Mouse (Mus musculus) kidney, postnatal 0 days (tissue): Measurements from ENCODE around the gene Cnfn. TPM values are rescaled to one million over a fixed set of nuclear protein-coding genes. Genes with fewer than 3 reads are reported as not detected.

Source experiments
- ATAC-seq: fragments of 200-750 bp; cut with Nextera tagmentation; replicated peaks from 2 replicates; pipeline ENCODE4 v1.8.0; 2017; ENCODE audit warnings: low read depth, moderate number of reproducible peaks, moderate TSS enrichment, moderate library complexity; ENCODE audit not compliant: low FRiP score
- DNase-seq: peaks from one replicate; pipeline ENCODE4 v3.0.0-alpha.2; 2016; ENCODE audit warnings: low spot score
- H3K27ac ChIP-seq: fragments of 300-500 bp; sonication (generic); 2 replicates; pipeline ENCODE4 v1.5.1; 2014; ENCODE audit warnings: mild to moderate bottlenecking
- H3K27me3 ChIP-seq: fragments of 300-500 bp; sonication (generic); 2 replicates; pipeline ENCODE4 v1.6.1; 2014; ENCODE audit warnings: low read length, mixed read lengths; ENCODE audit not compliant: insufficient read depth
- H3K36me3 ChIP-seq: fragments of 300-500 bp; sonication (generic); 2 replicates; pipeline ENCODE4 v1.6.1; 2014; ENCODE audit warnings: low read length, mixed read lengths; ENCODE audit not compliant: insufficient read depth
- H3K4me1 ChIP-seq: fragments of 300-500 bp; sonication (generic); replicated peaks from 2 replicates; pipeline ENCODE4 v1.6.1; 2014; ENCODE audit warnings: antibody characterized with exemption, low read length, mixed read lengths; ENCODE audit not compliant: insufficient read depth
- H3K4me2 ChIP-seq: fragments of 300-500 bp; sonication (generic); 2 replicates; pipeline ENCODE4 v1.6.1; 2014; ENCODE audit warnings: mild to moderate bottlenecking, low read length, moderate library complexity, mixed read lengths
- H3K4me3 ChIP-seq: fragments of 300-500 bp; sonication (generic); replicated peaks from 2 replicates; pipeline ENCODE4 v1.5.1; 2014; ENCODE audit warnings: low read depth, low read length
- H3K9ac ChIP-seq: fragments of 300-500 bp; sonication (generic); 2 replicates; pipeline ENCODE4 v1.6.1; 2014; ENCODE audit warnings: low read depth, low read length
- H3K9me3 ChIP-seq: fragments of 300-500 bp; sonication (generic); replicated peaks from 2 replicates; pipeline ENCODE4 v1.6.1; 2016; ENCODE audit warnings: low read length, inconsistent platforms, mixed read lengths
- CTCF ChIP-seq: IDR thresholded peaks from 2 replicates; pipeline ENCODE4 v1.5.1; 2016; ENCODE audit warnings: antibody characterized with exemption, low read depth, mild to moderate bottlenecking, moderate library complexity
- WGBS: fragments of 180-500 bp; shearing (Covaris S2); extraction: QIAGEN DNeasy Blood & Tissue Kit; methylation state at CpG from one replicate; pipeline ENCODE4 v1.1.7; 2014; 5-methylcytosine and 5-hydroxymethylcytosine counted together
- polyA plus RNA-seq: library from polyadenylated mRNA; unstranded; fragments of >200 nt; fragmentation: Nextera tagmentation; extraction: Ambion mirVana; gene quantifications from 2 replicates; pipeline ENCODE4 v1.2.1, GENCODE M21; 2015

Cnfn gene
- polyA plus RNA-seq, 1 experiment from 2014 or later: not detected

DNA sequence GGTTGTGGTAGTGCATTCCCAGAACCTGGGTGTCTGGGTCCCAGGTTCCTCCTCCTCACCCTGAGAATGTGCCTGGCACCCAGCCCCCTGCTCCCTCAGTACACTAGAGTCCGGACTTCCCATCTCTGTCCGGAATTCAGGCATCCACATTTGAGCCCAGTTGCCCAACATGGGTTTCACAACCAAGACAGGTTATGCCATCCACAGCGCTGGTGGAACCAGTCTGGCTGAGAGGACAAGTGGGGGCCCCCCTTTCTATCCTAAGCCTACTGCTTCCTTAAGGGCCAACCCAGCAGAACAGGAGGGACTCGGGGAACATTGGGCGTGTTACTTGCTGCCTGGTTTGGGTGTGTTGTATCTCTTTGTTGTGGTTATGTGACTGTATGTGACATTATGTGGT is 2.9 kb upstream of the Cnfn start:
- peaks cover 7% of the 10 kb centered on the region for H3K27me3 ChIP-seq
- H3K9ac ChIP-seq: no peak overlapping the region
- no peak overlapping the region for H3K27ac ChIP-seq
- ATAC-seq (no peak), DNase-seq (no peak)
- no peak overlapping the region for H3K4me3 ChIP-seq
- H3K36me3 ChIP-seq: no peaks in the 10 kb centered on the region
- 85% methylated on average over 5 of the region's 5 CpGs for WGBS
- no peak overlapping the region for H3K4me2 ChIP-seq
- TF ChIP-seq CTCF: no peak
- no peaks in the 10 kb centered on the region for H3K4me1 ChIP-seq
- H3K9me3 ChIP-seq: no peaks in the 10 kb centered on the region

DNA sequence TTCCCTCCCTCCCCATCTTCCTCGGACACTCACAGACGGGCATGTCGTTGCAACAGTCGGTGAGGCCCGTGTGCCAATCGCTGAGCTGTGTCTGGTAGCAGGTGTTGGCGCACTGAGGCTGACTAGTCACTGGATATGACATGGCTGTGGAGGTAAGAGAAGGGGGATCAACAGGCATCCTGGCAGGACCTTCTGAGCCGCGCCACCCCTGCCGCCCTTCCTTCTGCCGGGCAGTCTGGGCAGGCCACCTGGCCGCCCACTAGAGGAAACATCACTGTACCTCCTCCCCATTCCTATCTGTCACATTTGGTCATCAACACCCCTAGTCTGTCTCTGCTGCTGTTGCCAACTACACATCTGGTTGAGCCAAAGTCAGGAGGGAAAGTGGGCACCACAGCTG is 1.2 kb downstream of the Cnfn start:
- no peak for TF ChIP-seq CTCF
- Histone ChIP-seq H3K36me3 (peaks cover 11% of the 10 kb centered on the region; the same call in 1 of the 2 replicates), H3K4me1 (no peaks in the 10 kb centered on the region), H3K27ac (no peak overlapping the region), H3K9me3 (no peaks in the 10 kb centered on the region), H3K4me3 (no peak overlapping the region), H3K9ac (no peak overlapping the region), H3K4me2 (no peak overlapping the region; the same call in 1 of the 2 replicates), H3K27me3 (peaks cover 12% of the 10 kb centered on the region)
- WGBS: 18% methylated on average over 12 of the region's 12 CpGs
- ATAC-seq (no peak), DNase-seq (no peak)

DNA sequence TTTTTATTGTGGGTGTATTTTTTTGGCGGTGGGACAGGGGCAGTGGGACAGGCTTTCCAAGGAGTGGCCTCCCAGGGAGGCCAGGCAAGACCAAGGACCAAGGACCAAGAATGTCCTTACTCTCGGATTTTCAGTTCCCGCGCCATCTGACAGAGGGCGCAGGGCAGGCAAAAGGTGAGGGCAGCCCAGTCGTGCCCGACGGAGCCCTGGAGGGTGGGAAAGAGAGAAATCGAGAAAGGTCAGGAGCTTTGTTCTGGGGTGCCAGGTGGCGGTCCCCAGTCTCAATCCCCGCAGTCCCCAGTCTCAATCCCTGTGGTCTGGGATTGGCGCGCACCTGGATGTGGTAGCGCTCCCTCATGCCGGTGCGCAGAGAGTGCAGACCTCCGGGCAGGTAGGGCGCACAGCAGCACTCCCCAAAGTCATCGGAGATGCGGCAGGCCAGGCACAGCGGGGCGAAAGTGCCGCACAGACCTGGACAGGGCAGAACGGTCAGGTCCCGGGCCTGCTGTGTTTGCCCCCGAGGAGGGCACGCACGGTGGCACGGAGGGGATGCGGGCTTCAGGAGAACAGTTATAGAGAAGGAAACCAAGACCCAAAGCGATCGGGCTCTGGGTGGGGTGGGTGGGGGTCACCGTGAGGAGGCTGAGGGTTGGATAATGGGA is 1.8 kb downstream of the Cnfn start:
- WGBS: 2% methylated on average over 33 of the region's 33 CpGs
- DNase-seq: peak; percentile 29
- H3K4me1 ChIP-seq: no peaks in the 10 kb centered on the region
- H3K36me3 ChIP-seq: peaks cover 11% of the 10 kb centered on the region; the same call in 1 of the 2 replicates
- H3K9ac ChIP-seq: no peak overlapping the region
- H3K27me3 ChIP-seq: peaks cover 12% of the 10 kb centered on the region
- ATAC-seq: peak; percentile 25; the same call in 1 of the 2 replicates
- no peak overlapping the region for H3K4me3 ChIP-seq
- H3K9me3 ChIP-seq: no peaks in the 10 kb centered on the region
- no peak overlapping the region for H3K27ac ChIP-seq
- TF ChIP-seq CTCF: peak; percentile 67
- H3K4me2 ChIP-seq: peak overlapping the region; percentile 39

DNA sequence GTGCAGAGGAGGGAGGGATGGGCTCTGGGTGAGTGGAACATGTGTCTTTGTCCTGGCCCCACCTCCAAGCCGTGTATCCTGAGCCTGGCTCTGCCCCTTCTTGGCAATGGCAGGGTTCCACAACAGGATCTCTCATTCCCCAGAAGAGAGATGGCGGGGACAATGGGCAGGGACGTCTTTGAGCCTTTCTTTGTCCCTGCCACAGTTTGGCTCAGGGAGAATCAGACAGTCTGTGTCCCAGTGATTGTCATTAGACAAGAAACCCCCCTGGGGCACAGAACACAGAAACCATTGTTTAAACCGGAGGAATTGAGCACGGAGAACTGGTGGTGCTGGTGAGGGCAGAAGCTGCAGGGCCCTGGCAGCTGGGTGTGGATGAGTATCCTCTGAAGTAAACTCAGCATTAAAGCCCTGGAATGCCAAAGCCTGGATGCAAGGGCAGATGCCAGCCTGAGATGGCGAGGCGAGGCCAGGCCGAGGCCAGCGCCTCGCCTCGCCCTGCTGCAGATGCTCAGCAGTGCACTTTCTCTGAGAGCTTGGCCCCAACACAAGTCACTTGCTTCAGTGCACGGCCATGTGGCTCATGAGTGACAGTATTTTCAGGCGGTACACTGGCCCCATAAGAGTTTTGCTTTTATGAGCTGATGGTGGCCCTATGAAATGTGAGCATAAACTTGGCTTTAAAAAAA is 3.4 kb downstream of the Cnfn start:
- Histone ChIP-seq H3K27me3 (peaks cover 12% of the 10 kb centered on the region), H3K27ac (no peak overlapping the region), H3K9me3 (no peaks in the 10 kb centered on the region), H3K4me1 (no peaks in the 10 kb centered on the region), H3K4me3 (no peak overlapping the region), H3K36me3 (peaks cover 19% of the 10 kb centered on the region; the same call in 1 of the 2 replicates), H3K9ac (no peak overlapping the region), H3K4me2 (no peak overlapping the region)
- DNase-seq (no peak), ATAC-seq (no peak)
- WGBS: 52% methylated on average over 13 of the region's 13 CpGs
- no peak for TF ChIP-seq CTCF

DNA sequence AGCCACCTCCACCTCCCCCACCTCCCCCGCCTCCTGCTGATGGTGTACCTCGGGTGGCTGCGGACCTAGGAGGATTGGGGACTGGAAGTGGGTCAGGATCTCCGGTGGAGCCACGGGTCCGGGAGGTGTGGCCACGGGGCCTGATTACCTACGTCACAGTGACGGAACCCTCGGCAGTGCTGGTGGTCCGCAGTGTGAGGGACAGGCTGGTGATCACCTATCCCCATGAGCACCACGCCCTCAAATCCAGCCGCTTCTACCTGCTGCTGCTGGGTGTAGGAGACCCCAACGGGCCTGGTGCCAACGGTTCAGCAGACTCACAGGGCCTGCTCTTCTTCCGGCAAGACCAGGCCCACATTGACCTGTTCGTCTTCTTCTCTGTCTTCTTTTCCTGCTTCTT is 5.9 kb downstream of the Cnfn start:
- no peaks in the 10 kb centered on the region for H3K4me1 ChIP-seq
- TF ChIP-seq CTCF: no peak
- peaks cover 35% of the 10 kb centered on the region for H3K36me3 ChIP-seq
- H3K9ac ChIP-seq: no peak overlapping the region
- H3K4me2 ChIP-seq: no peak overlapping the region
- 92% methylated on average over 16 of the region's 17 CpGs for WGBS
- H3K4me3 ChIP-seq: no peak overlapping the region
- H3K27ac ChIP-seq: no peak overlapping the region
- no peaks in the 10 kb centered on the region for H3K9me3 ChIP-seq
- DNase-seq (no peak), ATAC-seq (no peak)
- peaks cover 10% of the 10 kb centered on the region for H3K27me3 ChIP-seq

DNA sequence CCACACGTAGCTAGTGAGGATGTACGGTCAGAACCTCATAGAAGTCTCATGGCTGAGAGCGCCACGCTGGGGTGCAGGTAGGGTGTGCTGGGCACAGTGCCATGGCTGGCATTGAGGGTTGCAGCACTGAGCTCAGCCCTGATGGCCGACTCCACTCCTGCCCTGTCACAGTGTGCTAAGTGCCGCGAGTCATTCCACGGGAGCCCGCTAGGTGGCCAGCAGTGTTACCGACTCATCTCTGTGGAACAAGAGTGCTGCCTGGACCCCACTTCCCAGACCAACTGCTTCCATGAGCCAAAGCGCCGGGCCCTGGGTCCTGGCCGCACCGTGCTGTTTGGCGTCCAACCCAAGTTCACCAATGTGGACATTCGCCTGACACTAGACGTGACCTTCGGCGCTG is 6.4 kb downstream of the Cnfn start:
- no peak for DNase-seq
- no peaks in the 10 kb centered on the region for H3K9me3 ChIP-seq
- 0 out of 2 replicates have a peak, but pooled peaks cover 9% of the 10 kb centered on the region for H3K27me3 ChIP-seq
- peaks cover 35% of the 10 kb centered on the region for H3K36me3 ChIP-seq
- H3K27ac ChIP-seq: no peak overlapping the region
- no peak overlapping the region for H3K9ac ChIP-seq
- peak; percentile 32 for TF ChIP-seq CTCF
- WGBS: 89% methylated on average over 19 of the region's 19 CpGs
- ATAC-seq: 0 out of 2 replicates have a peak, but pooled peaks have one; percentile 22
- no peak overlapping the region for H3K4me3 ChIP-seq
- no peaks in the 10 kb centered on the region for H3K4me1 ChIP-seq
- H3K4me2 ChIP-seq: no peak overlapping the region
